Mouse (Mus musculus) liver, embryonic 13.5 days (tissue): ENCODE measurements around the gene St14. TPM values are rescaled to one million over a fixed set of nuclear protein-coding genes. Genes with fewer than 3 reads are reported as not detected.

Experiments
- ATAC-seq: fragments of 200-750 bp; cut with Nextera tagmentation; 2 replicates; pipeline ENCODE4 v1.8.0; 2017; ENCODE audit warnings: low read depth, mild to moderate bottlenecking, moderate number of reproducible peaks, moderate library complexity
- DNase-seq: peaks from one replicate; pipeline ENCODE4 v3.0.0; 2022
- H3K27ac ChIP-seq: fragments of 300-500 bp; sonication (generic); 2 replicates; pipeline ENCODE4 v1.5.1; 2015; ENCODE audit warnings: moderate library complexity, mild to moderate bottlenecking, inconsistent platforms
- H3K27me3 ChIP-seq: fragments of 300-500 bp; sonication (generic); 2 replicates; pipeline ENCODE4 v1.6.1; 2015; ENCODE audit warnings: mild to moderate bottlenecking, inconsistent platforms
- H3K36me3 ChIP-seq: fragments of 300-500 bp; sonication (generic); 2 replicates; pipeline ENCODE4 v1.6.1; 2015; ENCODE audit warnings: mild to moderate bottlenecking, inconsistent platforms
- H3K4me1 ChIP-seq: fragments of 300-500 bp; sonication (generic); replicated peaks from 2 replicates; pipeline ENCODE4 v1.6.1; 2015; ENCODE audit warnings: inconsistent platforms
- H3K4me2 ChIP-seq: fragments of 300-500 bp; sonication (generic); 2 replicates; pipeline ENCODE4 v1.6.1; 2015; ENCODE audit warnings: inconsistent platforms, mild to moderate bottlenecking, moderate library complexity
- H3K4me3 ChIP-seq: fragments of 300-500 bp; sonication (generic); replicated peaks from 2 replicates; pipeline ENCODE4 v1.5.1; 2015; ENCODE audit warnings: mild to moderate bottlenecking, inconsistent platforms
- H3K9ac ChIP-seq: fragments of 300-500 bp; sonication (generic); 2 replicates; pipeline ENCODE4 v1.6.1; 2015; ENCODE audit warnings: mild to moderate bottlenecking, inconsistent platforms
- H3K9me3 ChIP-seq: fragments of 300-500 bp; sonication (generic); replicated peaks from 2 replicates; pipeline ENCODE4 v1.6.1; 2016; ENCODE audit warnings: inconsistent platforms
- WGBS: fragments of 180-500 bp; shearing (Covaris S2); methylation state at CpG from one replicate; pipeline ENCODE4 v1.1.7; 2015; ENCODE audit not compliant: insufficient replicate concordance; 5-methylcytosine and 5-hydroxymethylcytosine counted together
- polyA plus RNA-seq: library from polyadenylated mRNA; unstranded; fragments of >200 nt; fragmentation: Nextera tagmentation; extraction: Ambion mirVana; gene quantifications from 2 replicates; pipeline ENCODE4 v1.2.1, GENCODE M21; 2015

Gene St14
- polyA plus RNA-seq, 1 experiment from 2014 or later, result 0.41 TPM

GRCm38 (mm10) chr9:31156594-31156993 is 24.9 kb upstream of the St14 start:
- Histone ChIP-seq H3K4me2 (no peak overlapping the region), H3K9me3 (no peaks in the 10 kb centered on the region), H3K4me3 (no peak overlapping the region), H3K27me3 (no peaks in the 10 kb centered on the region), H3K4me1 (no peaks in the 10 kb centered on the region), H3K27ac (no peak overlapping the region), H3K36me3 (peaks cover 99% of the 10 kb centered on the region), H3K9ac (no peak overlapping the region)
- DNase-seq (no peak), ATAC-seq (no peak)
- WGBS, result 76% methylated on average over 8 of the region's 8 CpGs

DNA sequence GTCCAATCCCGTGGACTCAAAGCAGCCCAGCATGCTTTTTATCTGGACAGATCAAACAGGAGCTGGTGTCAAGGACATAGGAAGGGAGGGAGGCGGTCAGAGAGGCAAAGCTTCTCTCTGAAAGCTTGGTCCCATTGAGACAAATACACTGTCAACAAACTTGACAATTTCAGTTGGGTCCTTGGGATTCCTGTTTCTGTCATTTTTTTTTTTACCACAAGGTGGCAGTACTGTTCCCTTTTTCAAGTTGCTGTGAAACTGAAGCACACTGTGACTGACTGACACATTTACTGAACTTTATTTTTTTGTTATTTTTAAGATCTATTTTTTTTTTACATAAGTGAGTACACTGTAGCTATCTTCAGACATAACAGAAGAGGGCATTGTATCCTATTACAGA is 19.4 kb upstream of the St14 start:
- H3K4me1 ChIP-seq, result no peaks in the 10 kb centered on the region
- no peak overlapping the region for H3K27ac ChIP-seq
- H3K9me3 ChIP-seq, result no peaks in the 10 kb centered on the region
- 61% methylated on average over 2 of the region's 2 CpGs for WGBS
- no peaks in the 10 kb centered on the region for H3K27me3 ChIP-seq
- no peak overlapping the region for H3K4me3 ChIP-seq
- no peak overlapping the region for H3K9ac ChIP-seq
- ATAC-seq (peak; percentile 16; the same call in 1 of the 2 replicates), DNase-seq (peak; percentile 13)
- peaks cover 76% of the 10 kb centered on the region for H3K36me3 ChIP-seq
- H3K4me2 ChIP-seq, result no peak overlapping the region

- Histone ChIP-seq H3K4me1 (peaks cover 12% of the 10 kb centered on the region; the same call in 1 of the 2 replicates), H3K4me3 (no peak overlapping the region), H3K36me3 (peaks cover 51% of the 10 kb centered on the region), H3K9me3 (no peaks in the 10 kb centered on the region), H3K27me3 (no peaks in the 10 kb centered on the region), H3K27ac (no peak overlapping the region), H3K9ac (no peak overlapping the region), H3K4me2 (no peak overlapping the region)
- ATAC-seq (no peak), DNase-seq (no peak)
- WGBS, result 87% methylated on average over 7 of the region's 7 CpGs
Measured at GRCm38 (mm10) chr9:31148135-31148534, 16.5 kb upstream of the St14 start.

DNA sequence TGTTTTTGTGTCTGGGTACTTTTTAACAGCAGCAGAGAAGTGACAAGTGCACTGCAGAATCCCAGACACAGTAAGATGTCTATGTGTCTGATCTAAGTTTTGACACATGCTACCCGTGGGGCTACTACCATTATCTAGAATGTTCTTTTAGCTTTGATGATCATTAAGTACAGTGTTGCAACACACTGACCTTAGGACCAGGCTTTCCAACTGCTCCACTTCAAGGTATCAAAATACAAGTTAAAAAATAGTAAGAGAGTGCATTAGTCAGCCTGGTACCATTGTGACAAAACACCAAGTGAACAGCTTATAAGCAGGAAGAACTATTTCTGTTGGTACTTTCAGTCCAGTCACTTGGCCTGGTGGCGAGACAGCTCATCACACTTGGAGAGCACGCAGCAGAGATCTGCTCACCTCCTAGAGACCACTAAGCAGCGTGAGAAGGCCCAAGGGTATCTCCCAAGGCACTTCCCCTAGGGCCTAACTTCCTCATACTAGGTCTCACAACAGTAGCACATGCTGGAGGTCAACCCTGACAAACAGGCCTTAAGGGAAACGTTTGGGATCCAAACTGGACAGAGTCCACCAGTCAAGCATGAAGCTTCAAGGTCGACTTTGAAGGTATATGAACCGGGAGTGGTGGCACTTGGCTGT is 13.7 kb upstream of the St14 start:
- no peak overlapping the region for H3K4me2 ChIP-seq
- 44% methylated on average over 7 of the region's 7 CpGs for WGBS
- H3K9me3 ChIP-seq, result no peaks in the 10 kb centered on the region
- DNase-seq (no peak), ATAC-seq (0 out of 2 replicates have a peak, but pooled peaks have one; percentile 24)
- no peak overlapping the region for H3K27ac ChIP-seq
- H3K4me3 ChIP-seq, result no peak overlapping the region
- peaks cover 27% of the 10 kb centered on the region for H3K36me3 ChIP-seq
- no peak overlapping the region for H3K9ac ChIP-seq
- no peaks in the 10 kb centered on the region for H3K27me3 ChIP-seq
- H3K4me1 ChIP-seq, result peaks cover 12% of the 10 kb centered on the region; the same call in 1 of the 2 replicates

- DNase-seq (no peak), ATAC-seq (no peak)
- Histone ChIP-seq H3K4me2 (no peak overlapping the region), H3K4me1 (peaks cover 12% of the 10 kb centered on the region; the same call in 1 of the 2 replicates), H3K9me3 (no peaks in the 10 kb centered on the region), H3K9ac (no peak overlapping the region), H3K27me3 (no peaks in the 10 kb centered on the region), H3K27ac (no peak overlapping the region), H3K36me3 (peaks cover 5% of the 10 kb centered on the region), H3K4me3 (no peak overlapping the region)
- WGBS, result 71% methylated on average over 1 of the region's 1 CpGs
Measured at GRCm38 (mm10) chr9:31142924-31143323, 11.3 kb upstream of the St14 start.

DNA sequence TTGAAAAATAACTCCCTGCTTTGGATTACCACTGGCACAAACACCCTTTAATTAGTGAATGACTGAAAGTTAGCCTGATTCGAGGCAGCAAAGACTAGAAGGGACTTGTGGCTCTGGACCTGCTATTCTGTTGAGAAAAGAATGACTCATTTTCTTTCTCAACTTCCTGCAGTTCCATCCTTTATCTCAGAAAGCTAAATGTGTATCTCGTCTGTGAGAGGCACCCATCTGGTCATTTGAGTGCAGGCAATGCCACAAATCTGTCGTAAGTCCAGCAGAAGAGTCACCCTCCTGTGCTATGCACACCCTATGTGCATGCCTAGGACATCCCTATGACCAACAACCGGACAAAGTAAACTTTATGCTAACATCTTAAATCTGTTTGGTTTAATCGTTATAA is 1.5 kb upstream of the St14 start:
- no peak for DNase-seq
- Histone ChIP-seq H3K4me1 (peaks cover 22% of the 10 kb centered on the region), H3K9me3 (no peaks in the 10 kb centered on the region), H3K4me2 (no peak overlapping the region), H3K9ac (no peak overlapping the region), H3K27me3 (peaks cover 75% of the 10 kb centered on the region), H3K27ac (no peak overlapping the region), H3K36me3 (no peaks in the 10 kb centered on the region), H3K4me3 (no peak overlapping the region)
- WGBS, result 47% methylated on average over 5 of the region's 5 CpGs
- no peak for ATAC-seq

DNA sequence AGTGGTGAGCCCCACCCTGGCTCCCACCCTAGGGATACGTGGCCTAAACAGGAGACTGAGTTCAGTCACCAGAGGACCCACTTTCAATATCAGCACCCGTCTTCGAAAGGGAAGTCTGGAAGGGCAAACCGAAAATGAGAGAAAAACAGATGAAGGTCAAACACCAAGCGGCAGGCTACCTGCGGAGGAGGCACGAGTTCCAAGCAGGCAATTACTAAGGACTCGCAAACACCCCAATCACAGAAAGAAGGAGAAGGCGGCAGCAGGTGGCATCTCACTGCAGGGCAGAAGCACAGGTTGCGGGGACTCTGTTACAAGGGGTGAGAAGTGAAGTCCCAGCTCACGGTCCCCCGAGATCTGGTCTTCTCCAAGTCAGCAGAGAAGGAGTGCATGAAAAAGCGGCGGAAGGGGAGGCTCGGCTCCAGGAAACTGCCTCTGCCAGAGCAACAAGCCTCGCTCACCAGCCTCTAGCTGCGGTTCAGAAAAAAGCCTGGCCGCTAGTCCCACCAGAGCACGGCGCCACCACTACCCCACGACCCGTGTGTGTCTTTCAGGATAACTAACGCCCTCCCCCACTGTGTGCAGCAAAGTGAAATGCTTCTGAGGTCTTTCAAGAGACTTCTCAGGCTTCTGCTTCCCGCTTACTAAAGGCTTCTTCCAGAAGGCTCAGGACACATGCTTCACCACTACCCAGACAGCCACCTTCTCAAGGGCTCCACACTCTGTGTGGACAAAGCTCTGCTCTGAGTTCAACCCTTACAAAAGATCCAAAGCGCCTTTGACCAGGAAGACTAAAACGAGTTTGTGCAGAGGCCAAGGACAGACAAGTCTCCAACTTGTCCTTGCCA is 1.1 kb downstream of the St14 start:
- Histone ChIP-seq H3K4me2 (peak overlapping the region; percentile 69), H3K4me1 (peaks cover 22% of the 10 kb centered on the region), H3K27ac (no peak overlapping the region), H3K9me3 (no peaks in the 10 kb centered on the region), H3K27me3 (peaks cover 80% of the 10 kb centered on the region), H3K4me3 (peak overlapping the region; percentile 51), H3K36me3 (no peaks in the 10 kb centered on the region), H3K9ac (0 out of 2 replicates have a peak overlapping the region, but pooled peaks have one; percentile 13)
- ATAC-seq, result no peak
- DNase-seq, result no peak
- 4% methylated on average over 26 of the region's 26 CpGs for WGBS

DNA sequence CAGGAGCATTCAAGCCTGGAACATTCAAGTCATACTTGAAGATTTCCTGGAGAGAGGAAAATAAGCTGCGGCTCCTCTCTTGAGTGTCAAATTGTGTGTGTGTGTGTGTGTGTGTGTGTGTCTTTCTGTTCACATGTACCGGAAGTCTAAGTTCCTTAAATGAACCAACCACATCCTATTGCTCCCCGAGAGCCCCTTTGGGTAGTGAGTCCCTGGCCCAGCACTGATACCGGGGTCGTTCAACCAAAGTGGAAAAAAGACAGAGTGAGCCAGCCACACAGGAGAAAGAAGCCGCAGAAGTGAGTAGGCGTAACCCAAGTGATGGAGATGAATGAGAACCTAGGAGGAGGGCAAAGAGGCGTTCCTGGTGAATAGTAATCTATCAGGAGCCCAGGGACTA is 1.7 kb downstream of the St14 start:
- no peak overlapping the region for H3K9ac ChIP-seq
- no peak overlapping the region for H3K27ac ChIP-seq
- H3K4me1 ChIP-seq, result peaks cover 22% of the 10 kb centered on the region
- H3K4me3 ChIP-seq, result peak overlapping the region; percentile 51
- peaks cover 74% of the 10 kb centered on the region for H3K27me3 ChIP-seq
- no peaks in the 10 kb centered on the region for H3K36me3 ChIP-seq
- 10% methylated on average over 8 of the region's 8 CpGs for WGBS
- ATAC-seq (no peak), DNase-seq (no peak)
- H3K9me3 ChIP-seq, result no peaks in the 10 kb centered on the region
- H3K4me2 ChIP-seq, result peak overlapping the region; percentile 69

DNA sequence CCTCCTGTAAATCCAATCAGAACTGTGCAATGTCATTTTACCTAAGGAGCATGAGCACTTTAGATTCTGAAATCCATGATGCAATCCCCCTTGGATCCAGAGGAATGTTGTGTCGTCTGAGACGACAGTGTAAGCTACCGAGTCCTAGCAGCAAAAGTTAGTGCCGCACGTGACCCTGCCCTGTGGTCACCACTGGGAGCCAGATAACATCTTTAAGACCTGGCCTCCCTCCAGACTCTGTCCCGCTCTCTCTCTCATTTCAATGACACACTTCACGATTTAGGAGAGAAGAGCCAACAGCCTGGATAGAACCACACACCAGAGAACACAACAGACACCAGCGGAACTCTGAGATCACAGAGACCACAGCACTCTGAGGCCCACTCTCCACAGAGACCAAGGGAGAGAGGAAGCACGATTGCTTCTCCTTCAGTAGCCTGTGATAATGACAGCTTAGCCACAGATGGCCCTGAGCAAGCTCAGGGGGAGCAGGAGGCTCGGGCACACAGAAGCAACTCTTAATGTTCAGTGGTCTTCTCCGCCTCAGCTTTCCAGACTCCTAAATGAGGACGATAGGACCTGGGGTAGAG is 3.7 kb downstream of the St14 start:
- Histone ChIP-seq H3K9ac (no peak overlapping the region), H3K9me3 (no peaks in the 10 kb centered on the region), H3K27ac (no peak overlapping the region), H3K27me3 (peaks cover 54% of the 10 kb centered on the region), H3K4me1 (peaks cover 22% of the 10 kb centered on the region), H3K36me3 (no peaks in the 10 kb centered on the region), H3K4me3 (no peak overlapping the region), H3K4me2 (no peak overlapping the region)
- WGBS, result 29% methylated on average over 12 of the region's 12 CpGs
- ATAC-seq (no peak), DNase-seq (no peak)

- no peak overlapping the region for H3K27ac ChIP-seq
- peaks cover 35% of the 10 kb centered on the region for H3K27me3 ChIP-seq
- H3K4me1 ChIP-seq, result peaks cover 11% of the 10 kb centered on the region
- no peak overlapping the region for H3K4me2 ChIP-seq
- H3K9me3 ChIP-seq, result no peaks in the 10 kb centered on the region
- no peaks in the 10 kb centered on the region for H3K36me3 ChIP-seq
- 73% methylated on average over 7 of the region's 7 CpGs for WGBS
- no peak for DNase-seq
- no peak overlapping the region for H3K9ac ChIP-seq
- no peak overlapping the region for H3K4me3 ChIP-seq
- ATAC-seq, result no peak
Measured at GRCm38 (mm10) chr9:31126079-31126478, 5.6 kb downstream of the St14 start.

GRCm38 (mm10) chr9:31122464-31123030 is 9.1 kb downstream of the St14 start:
- DNase-seq (no peak), ATAC-seq (no peak)
- Histone ChIP-seq H3K9ac (no peak overlapping the region), H3K9me3 (no peaks in the 10 kb centered on the region), H3K4me2 (no peak overlapping the region), H3K4me1 (no peaks in the 10 kb centered on the region), H3K27ac (no peak overlapping the region), H3K4me3 (no peak overlapping the region), H3K36me3 (no peaks in the 10 kb centered on the region), H3K27me3 (no peaks in the 10 kb centered on the region; the same call in 1 of the 2 replicates)
- 70% methylated on average over 12 of the region's 13 CpGs for WGBS
